Mouse (Mus musculus) midbrain, embryonic 14.5 days (tissue): ENCODE measurements around the gene Lgmn. TPM values are rescaled to one million over a fixed set of nuclear protein-coding genes. Genes with fewer than 3 reads are reported as not detected.

ENCODE experiments used
- ATAC-seq: fragments of 200-750 bp; cut with Nextera tagmentation; 2 replicates; pipeline ENCODE4 v1.8.0; 2017; ENCODE audit warnings: moderate number of reproducible peaks, moderate library complexity; ENCODE audit not compliant: low FRiP score, low TSS enrichment
- DNase-seq: peaks from one replicate; pipeline ENCODE4 v3.0.0-alpha.2; 2015
- H3K27ac ChIP-seq: fragments of 300-500 bp; sonication (generic); replicated peaks from 2 replicates; pipeline ENCODE4 v1.5.1; 2014; ENCODE audit warnings: mild to moderate bottlenecking, low read depth, low read length, moderate library complexity
- H3K27me3 ChIP-seq: fragments of 300-500 bp; sonication (generic); 2 replicates; pipeline ENCODE4 v1.6.1; 2014; ENCODE audit warnings: low read length, control low read depth, mixed read lengths; ENCODE audit not compliant: control insufficient read depth, insufficient read depth
- H3K36me3 ChIP-seq: fragments of 300-500 bp; sonication (generic); 2 replicates; pipeline ENCODE4 v1.6.1; 2014; ENCODE audit warnings: low read length, control low read depth; ENCODE audit not compliant: control insufficient read depth, insufficient read depth
- H3K4me1 ChIP-seq: fragments of 300-500 bp; sonication (generic); 2 replicates; pipeline ENCODE4 v1.6.1; 2014; ENCODE audit warnings: mild to moderate bottlenecking, antibody characterized with exemption, low read length, control low read depth; ENCODE audit not compliant: control insufficient read depth, insufficient read depth
- H3K4me2 ChIP-seq: fragments of 300-500 bp; sonication (generic); 2 replicates; pipeline ENCODE4 v1.6.1; 2014; ENCODE audit warnings: mild to moderate bottlenecking, low read length, moderate library complexity
- H3K4me3 ChIP-seq: fragments of 300-500 bp; sonication (generic); replicated peaks from 2 replicates; pipeline ENCODE4 v1.5.1; 2014; ENCODE audit warnings: low read depth, low read length
- H3K9ac ChIP-seq: fragments of 300-500 bp; sonication (generic); replicated peaks from 2 replicates; pipeline ENCODE4 v1.6.1; 2014; ENCODE audit warnings: mild to moderate bottlenecking, low read length, moderate library complexity
- H3K9me3 ChIP-seq: fragments of 300-500 bp; sonication (generic); 2 replicates; pipeline ENCODE4 v1.6.1; 2016; ENCODE audit warnings: low read length, control low read depth, mixed read lengths; ENCODE audit not compliant: control insufficient read depth
- WGBS: fragments of 180-500 bp; shearing (Covaris S2); extraction: QIAGEN DNeasy Blood & Tissue Kit; methylation state at CpG from one replicate; pipeline ENCODE4 v1.1.7; 2014; 5-methylcytosine and 5-hydroxymethylcytosine counted together
- polyA plus RNA-seq: library from polyadenylated mRNA; unstranded; fragments of >200 nt; fragmentation: Nextera tagmentation; extraction: Ambion mirVana; gene quantifications from 2 replicates; pipeline ENCODE4 v1.2.1, GENCODE M21; 2014

Gene Lgmn
- polyA plus RNA-seq, 1 experiment from 2014 or later = 81.5 TPM

DNA sequence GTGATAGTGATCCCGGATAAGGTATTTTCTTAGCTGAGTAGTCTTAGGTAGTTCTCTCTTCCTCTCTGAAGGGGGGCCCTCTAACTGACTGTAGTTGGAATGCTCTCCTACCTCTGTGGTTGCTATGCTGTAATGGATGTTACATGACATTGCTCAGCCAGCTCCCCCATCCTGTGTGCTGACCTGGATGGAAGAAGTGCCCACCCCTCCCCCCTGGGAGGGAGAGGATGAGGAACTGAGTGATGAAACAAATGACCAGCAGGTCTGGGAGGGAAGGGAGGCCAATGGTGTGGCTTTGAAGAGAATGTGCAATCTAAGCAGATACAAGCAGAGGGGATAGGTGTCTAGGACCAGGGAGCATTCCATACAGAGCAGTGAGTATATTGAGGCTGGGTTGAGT lies 82.8 kb downstream of the Lgmn start:
- no peaks in the 10 kb centered on the region for H3K9me3 ChIP-seq
- no peaks in the 10 kb centered on the region for H3K4me1 ChIP-seq
- no peaks in the 10 kb centered on the region for H3K36me3 ChIP-seq
- no peak overlapping the region for H3K4me2 ChIP-seq
- DNase-seq (no peak), ATAC-seq (no peak)
- 93% methylated on average over 1 of the region's 1 CpGs for WGBS
- no peak overlapping the region for H3K4me3 ChIP-seq
- H3K27me3 ChIP-seq = no peaks in the 10 kb centered on the region
- no peak overlapping the region for H3K27ac ChIP-seq
- no peak overlapping the region for H3K9ac ChIP-seq

DNA sequence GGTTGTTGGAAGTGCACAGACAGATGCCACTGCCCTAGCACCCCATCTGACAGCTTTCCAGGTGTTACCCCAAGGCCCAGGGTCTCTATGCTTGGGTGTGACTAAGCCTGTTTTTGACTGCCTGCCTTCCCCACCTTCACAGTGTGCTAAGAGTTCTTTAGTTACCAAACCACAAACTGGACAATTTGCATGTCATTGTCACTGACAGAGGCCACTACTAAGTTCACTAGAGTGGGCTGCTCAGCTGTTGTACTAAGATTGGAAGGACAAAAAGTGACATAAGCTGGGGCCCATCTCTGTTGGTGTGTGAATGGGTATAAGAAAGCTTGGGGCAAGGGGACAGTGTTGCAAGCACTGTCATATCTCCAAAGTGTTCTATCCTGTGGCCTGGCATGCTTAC lies 83.8 kb downstream of the Lgmn start:
- no peak for ATAC-seq

GRCm38 (mm10) chr12:102354126-102354984 lies 85.3 kb downstream of the Lgmn start:
- ATAC-seq (no peak), DNase-seq (no peak)
- H3K9me3 ChIP-seq = no peaks in the 10 kb centered on the region
- H3K4me1 ChIP-seq = no peaks in the 10 kb centered on the region
- no peak overlapping the region for H3K4me3 ChIP-seq
- 83% methylated on average over 10 of the region's 10 CpGs for WGBS
- no peak overlapping the region for H3K9ac ChIP-seq
- H3K27me3 ChIP-seq = no peaks in the 10 kb centered on the region
- no peak overlapping the region for H3K27ac ChIP-seq
- no peak overlapping the region for H3K4me2 ChIP-seq
- no peaks in the 10 kb centered on the region for H3K36me3 ChIP-seq

More for the DNA sequence above, 83.8 kb downstream of the Lgmn start:
- Histone ChIP-seq H3K9me3 (no peaks in the 10 kb centered on the region), H3K4me1 (no peaks in the 10 kb centered on the region), H3K36me3 (no peaks in the 10 kb centered on the region), H3K27ac (no peak overlapping the region), H3K4me3 (no peak overlapping the region), H3K9ac (no peak overlapping the region), H3K27me3 (no peaks in the 10 kb centered on the region), H3K4me2 (no peak overlapping the region)
- DNase-seq = no peak

DNA sequence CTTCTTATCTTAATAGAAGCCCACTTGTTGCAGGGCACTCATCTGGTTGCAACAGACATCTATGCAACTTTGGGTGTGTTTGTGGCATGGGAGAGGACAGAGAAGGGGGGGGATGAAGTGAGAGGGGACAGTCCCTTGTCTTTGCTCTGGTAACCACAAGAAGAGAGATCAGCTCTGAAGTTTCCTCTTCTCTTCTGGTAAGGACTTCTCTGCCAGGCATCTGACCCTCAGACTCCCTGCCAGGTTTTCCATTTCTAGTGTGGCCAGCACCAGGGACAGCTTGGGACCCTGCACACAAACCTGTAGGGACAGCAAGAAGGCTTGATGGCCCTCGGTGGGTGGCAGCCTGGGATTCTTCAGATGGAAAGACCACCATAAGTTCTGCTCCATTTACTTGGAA lies 88.6 kb downstream of the Lgmn start:
- Histone ChIP-seq H3K27me3 (no peaks in the 10 kb centered on the region), H3K4me3 (no peak overlapping the region), H3K9me3 (no peaks in the 10 kb centered on the region), H3K9ac (no peak overlapping the region), H3K4me1 (no peaks in the 10 kb centered on the region), H3K4me2 (no peak overlapping the region), H3K27ac (no peak overlapping the region), H3K36me3 (no peaks in the 10 kb centered on the region)
- WGBS = 95% methylated on average over 1 of the region's 1 CpGs
- ATAC-seq (no peak), DNase-seq (no peak)

GRCm38 (mm10) chr12:102348447-102348846 lies 91.2 kb downstream of the Lgmn start:
- no peak for ATAC-seq

DNA sequence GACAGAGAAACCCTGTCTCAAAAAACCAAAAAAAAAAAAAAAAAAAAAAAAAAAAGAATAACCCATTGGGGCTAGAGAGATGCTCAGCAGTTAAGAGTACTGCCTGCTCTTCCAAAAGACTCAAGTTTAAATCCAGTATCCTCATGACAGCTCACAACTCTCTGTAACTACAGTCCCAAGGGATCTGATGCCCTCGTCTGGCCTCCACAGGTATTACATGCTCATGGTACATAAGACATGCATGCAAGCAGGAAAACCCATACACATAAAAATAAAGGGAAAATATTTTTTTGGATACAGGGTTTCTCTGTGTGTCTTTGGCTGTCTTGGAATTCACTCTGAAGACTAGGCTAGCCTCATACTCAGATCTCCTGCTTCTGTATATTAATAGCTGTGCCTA lies 93.1 kb downstream of the Lgmn start:
- WGBS = 5% methylated on average over 1 of the region's 1 CpGs
- Histone ChIP-seq H3K27me3 (no peaks in the 10 kb centered on the region), H3K4me2 (no peak overlapping the region), H3K4me3 (no peak overlapping the region), H3K36me3 (no peaks in the 10 kb centered on the region), H3K9me3 (no peaks in the 10 kb centered on the region), H3K27ac (no peak overlapping the region), H3K9ac (no peak overlapping the region), H3K4me1 (no peaks in the 10 kb centered on the region)
- no peak for ATAC-seq
- peak; percentile 66 for DNase-seq

More at GRCm38 (mm10) chr12:102348447-102348846, 91.2 kb downstream of the Lgmn start:
- Histone ChIP-seq H3K9me3 (no peaks in the 10 kb centered on the region), H3K27me3 (no peaks in the 10 kb centered on the region), H3K4me1 (no peaks in the 10 kb centered on the region), H3K4me2 (no peak overlapping the region), H3K36me3 (no peaks in the 10 kb centered on the region), H3K27ac (no peak overlapping the region), H3K4me3 (no peak overlapping the region), H3K9ac (no peak overlapping the region)
- 93% methylated on average over 6 of the region's 6 CpGs for WGBS
- DNase-seq = no peak

DNA sequence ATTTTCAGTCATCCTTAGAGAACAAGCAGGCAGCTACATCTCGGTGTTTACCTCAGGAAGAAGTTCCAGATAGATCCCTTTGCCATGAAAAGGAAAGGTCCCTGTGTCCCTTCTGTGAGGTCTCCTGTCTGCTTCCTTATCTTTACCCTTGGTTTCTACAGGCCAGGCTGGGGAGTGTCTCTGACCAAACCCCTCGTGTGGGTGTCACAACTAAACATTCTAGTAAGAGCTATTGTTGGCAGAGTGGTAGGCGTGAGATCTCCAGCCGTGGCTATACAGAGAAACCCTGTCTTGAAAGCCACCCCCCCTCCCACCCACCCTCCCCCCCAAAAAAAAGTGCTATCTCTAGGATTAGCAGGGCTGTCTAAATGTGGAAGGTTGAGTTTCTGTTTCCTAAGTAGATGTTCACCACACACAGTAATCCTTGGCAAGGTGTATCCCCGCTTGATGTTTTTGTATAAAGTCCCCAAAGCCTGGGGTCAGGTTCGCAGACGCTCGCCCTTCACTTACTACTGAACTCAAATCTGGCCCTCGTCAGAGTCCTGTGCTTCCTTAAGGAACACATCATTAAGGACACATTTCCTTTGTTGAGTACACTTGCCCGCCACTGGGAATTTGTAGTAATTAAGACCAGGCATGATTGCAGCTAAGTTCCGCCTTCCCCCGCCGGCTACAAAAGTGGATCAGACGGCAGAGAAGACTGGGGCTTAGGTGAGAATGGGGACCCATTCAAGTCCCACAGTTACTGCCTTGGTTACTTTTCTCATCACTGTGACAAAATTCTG lies 94.4 kb downstream of the Lgmn start:
- Histone ChIP-seq H3K9me3 (no peaks in the 10 kb centered on the region), H3K4me3 (no peak overlapping the region), H3K4me2 (no peak overlapping the region), H3K9ac (no peak overlapping the region), H3K36me3 (no peaks in the 10 kb centered on the region), H3K27me3 (no peaks in the 10 kb centered on the region), H3K27ac (no peak overlapping the region), H3K4me1 (no peaks in the 10 kb centered on the region)
- 82% methylated on average over 14 of the region's 14 CpGs for WGBS
- DNase-seq = no peak
- ATAC-seq = no peak
